Mouse (Mus musculus) lung, embryonic 15.5 days (tissue): ENCODE measurements around the gene Mapre3. TPM values are rescaled to one million over a fixed set of nuclear protein-coding genes. Genes with fewer than 3 reads are reported as not detected.

Experiments used
- ATAC-seq: fragments of 200-750 bp; cut with Nextera tagmentation; 2 replicates; pipeline ENCODE4 v1.8.0; 2017; ENCODE audit warnings: moderate number of reproducible peaks, borderline replicate concordance; ENCODE audit not compliant: low FRiP score, low TSS enrichment; ENCODE audit errors: extremely low read depth
- H3K27ac ChIP-seq: fragments of 300-500 bp; sonication (generic); 2 replicates; pipeline ENCODE4 v1.5.1; 2015; ENCODE audit warnings: moderate library complexity, mild to moderate bottlenecking, inconsistent platforms
- H3K27me3 ChIP-seq: fragments of 300-500 bp; sonication (generic); 2 replicates; pipeline ENCODE4 v1.6.1; 2015; ENCODE audit warnings: inconsistent platforms
- H3K36me3 ChIP-seq: fragments of 300-500 bp; sonication (generic); 2 replicates; pipeline ENCODE4 v1.6.1; 2015; ENCODE audit warnings: inconsistent platforms
- H3K4me1 ChIP-seq: fragments of 300-500 bp; sonication (generic); 2 replicates; pipeline ENCODE4 v1.6.1; 2015; ENCODE audit warnings: inconsistent platforms
- H3K4me2 ChIP-seq: fragments of 300-500 bp; sonication (generic); 2 replicates; pipeline ENCODE4 v1.6.1; 2015; ENCODE audit warnings: inconsistent platforms, mild to moderate bottlenecking, moderate library complexity
- H3K4me3 ChIP-seq: fragments of 300-500 bp; sonication (generic); 2 replicates; pipeline ENCODE4 v1.5.1; 2015; ENCODE audit warnings: mild to moderate bottlenecking, inconsistent platforms
- H3K9ac ChIP-seq: fragments of 300-500 bp; sonication (generic); 2 replicates; pipeline ENCODE4 v1.6.1; 2015; ENCODE audit warnings: inconsistent platforms
- H3K9me3 ChIP-seq: fragments of 300-500 bp; sonication (generic); 2 replicates; pipeline ENCODE4 v1.6.1; 2016; ENCODE audit warnings: inconsistent platforms
- WGBS: fragments of 180-500 bp; shearing (Covaris S2); methylation state at CpG from one replicate; pipeline ENCODE4 v1.1.7; 2015; 5-methylcytosine and 5-hydroxymethylcytosine counted together
- polyA plus RNA-seq: library from polyadenylated mRNA; unstranded; fragments of >200 nt; fragmentation: Nextera tagmentation; extraction: Ambion mirVana; gene quantifications from 2 replicates; pipeline ENCODE4 v1.2.1, GENCODE M21; 2015

The Mapre3 gene
- polyA plus RNA-seq, 1 experiment from 2014 or later = 21.7 TPM

- H3K27me3 ChIP-seq = no peaks in the 10 kb centered on the region
- WGBS = 47% methylated on average over 7 of the region's 7 CpGs
- ATAC-seq = peak; percentile 71
- no peaks in the 10 kb centered on the region for H3K36me3 ChIP-seq
- H3K9ac ChIP-seq = no peak overlapping the region
- H3K4me3 ChIP-seq = no peak overlapping the region
- H3K27ac ChIP-seq = peak overlapping the region; percentile 32; the same call in 1 of the 2 replicates
- no peaks in the 10 kb centered on the region for H3K9me3 ChIP-seq
- H3K4me1 ChIP-seq = peaks cover 22% of the 10 kb centered on the region
- H3K4me2 ChIP-seq = no peak overlapping the region
These were observed 17.0 kb upstream of the Mapre3 start for GRCm38 (mm10) chr5:30797482-30797881.

- whole genome bisulfite sequencing = 56% methylated on average over 8 of the region's 8 CpGs
- Histone ChIP-seq H3K27ac (peak overlapping the region; percentile 32; the same call in 1 of the 2 replicates), H3K27me3 (no peaks in the 10 kb centered on the region), H3K4me2 (no peak overlapping the region), H3K4me1 (peaks cover 25% of the 10 kb centered on the region), H3K36me3 (no peaks in the 10 kb centered on the region), H3K4me3 (no peak overlapping the region), H3K9ac (no peak overlapping the region), H3K9me3 (no peaks in the 10 kb centered on the region)
- ATAC-seq = no peak
These were observed 16.5 kb upstream of the Mapre3 start for GRCm38 (mm10) chr5:30797982-30798381.

- WGBS = 51% methylated on average over 6 of the region's 6 CpGs
- Histone ChIP-seq H3K4me2 (no peak overlapping the region), H3K4me3 (no peak overlapping the region)
These were observed 15.5 kb upstream of the Mapre3 start for GRCm38 (mm10) chr5:30798965-30799364.

GRCm38 (mm10) chr5:30802724-30803467 is 11.5 kb upstream of the Mapre3 start:
- Histone ChIP-seq H3K27me3 (no peaks in the 10 kb centered on the region; the same call in 1 of the 2 replicates), H3K4me2 (no peak overlapping the region), H3K4me1 (peaks cover 17% of the 10 kb centered on the region), H3K36me3 (no peaks in the 10 kb centered on the region), H3K9ac (no peak overlapping the region), H3K9me3 (no peaks in the 10 kb centered on the region), H3K4me3 (no peak overlapping the region), H3K27ac (peak overlapping the region; percentile 62)
- 51% methylated on average over 12 of the region's 12 CpGs for WGBS
- ATAC-seq = peak; percentile 52; the same call in 1 of the 2 replicates

More at GRCm38 (mm10) chr5:30798965-30799364, 15.5 kb upstream of the Mapre3 start:
- Histone ChIP-seq H3K27ac (no peak overlapping the region; the same call in 1 of the 2 replicates), H3K9me3 (no peaks in the 10 kb centered on the region), H3K4me1 (peaks cover 25% of the 10 kb centered on the region), H3K9ac (no peak overlapping the region), H3K36me3 (no peaks in the 10 kb centered on the region), H3K27me3 (no peaks in the 10 kb centered on the region)
- no peak for ATAC-seq

GRCm38 (mm10) chr5:30806106-30806505 is 8.3 kb upstream of the Mapre3 start:
- Histone ChIP-seq H3K27me3 (no peaks in the 10 kb centered on the region; the same call in 1 of the 2 replicates), H3K27ac (no peak overlapping the region), H3K9ac (no peak overlapping the region), H3K9me3 (no peaks in the 10 kb centered on the region), H3K4me2 (no peak overlapping the region), H3K4me1 (0 out of 2 replicates have a peak, but pooled peaks cover 7% of the 10 kb centered on the region), H3K36me3 (no peaks in the 10 kb centered on the region), H3K4me3 (no peak overlapping the region)
- WGBS = 6% methylated on average over 3 of the region's 3 CpGs
- ATAC-seq = no peak

GRCm38 (mm10) chr5:30815120-30815465 is 652 bp downstream of the Mapre3 start:
- peak overlapping the region; percentile 70 for H3K4me3 ChIP-seq
- H3K4me2 ChIP-seq = peak overlapping the region; percentile 81
- no peaks in the 10 kb centered on the region for H3K9me3 ChIP-seq
- no peak for ATAC-seq
- peak overlapping the region; percentile 73 for H3K9ac ChIP-seq
- H3K27ac ChIP-seq = no peak overlapping the region; the same call in 1 of the 2 replicates
- WGBS = 4% methylated on average over 7 of the region's 7 CpGs
- no peaks in the 10 kb centered on the region for H3K36me3 ChIP-seq
- H3K4me1 ChIP-seq = peaks cover 22% of the 10 kb centered on the region
- no peaks in the 10 kb centered on the region; the same call in 1 of the 2 replicates for H3K27me3 ChIP-seq

GRCm38 (mm10) chr5:30816261-30816791 is 1.9 kb downstream of the Mapre3 start:
- 50% methylated on average over 8 of the region's 8 CpGs for WGBS
- no peak for ATAC-seq

GRCm38 (mm10) chr5:30818758-30819309 is 4.4 kb downstream of the Mapre3 start:
- Histone ChIP-seq H3K27me3 (no peaks in the 10 kb centered on the region), H3K4me2 (no peak overlapping the region), H3K4me3 (no peak overlapping the region), H3K9me3 (no peaks in the 10 kb centered on the region), H3K4me1 (peaks cover 19% of the 10 kb centered on the region), H3K9ac (no peak overlapping the region), H3K36me3 (no peaks in the 10 kb centered on the region), H3K27ac (no peak overlapping the region)
- no peak for ATAC-seq
- WGBS = 88% methylated on average over 8 of the region's 8 CpGs

More at GRCm38 (mm10) chr5:30816261-30816791, 1.9 kb downstream of the Mapre3 start:
- Histone ChIP-seq H3K4me3 (no peak overlapping the region), H3K4me1 (peaks cover 22% of the 10 kb centered on the region), H3K27me3 (no peaks in the 10 kb centered on the region), H3K36me3 (no peaks in the 10 kb centered on the region), H3K4me2 (no peak overlapping the region), H3K27ac (no peak overlapping the region), H3K9ac (no peak overlapping the region), H3K9me3 (no peaks in the 10 kb centered on the region)

- Histone ChIP-seq H3K4me3 (no peak overlapping the region), H3K9me3 (no peaks in the 10 kb centered on the region), H3K27me3 (no peaks in the 10 kb centered on the region), H3K4me2 (no peak overlapping the region), H3K4me1 (no peaks in the 10 kb centered on the region), H3K9ac (no peak overlapping the region), H3K27ac (no peak overlapping the region), H3K36me3 (no peaks in the 10 kb centered on the region)
- no peak for ATAC-seq
- 66% methylated on average over 5 of the region's 5 CpGs for WGBS
These were observed 8.2 kb downstream of the Mapre3 start for GRCm38 (mm10) chr5:30822689-30823088.

GRCm38 (mm10) chr5:30823091-30823490 is 8.7 kb downstream of the Mapre3 start:
- H3K4me2 ChIP-seq = no peak overlapping the region
- ATAC-seq = no peak
- no peaks in the 10 kb centered on the region for H3K27me3 ChIP-seq
- H3K27ac ChIP-seq = no peak overlapping the region
- no peaks in the 10 kb centered on the region for H3K36me3 ChIP-seq
- H3K9ac ChIP-seq = no peak overlapping the region
- H3K4me1 ChIP-seq = no peaks in the 10 kb centered on the region
- 91% methylated on average over 3 of the region's 3 CpGs for WGBS
- no peak overlapping the region for H3K4me3 ChIP-seq
- H3K9me3 ChIP-seq = no peaks in the 10 kb centered on the region

GRCm38 (mm10) chr5:30824124-30824988 is 9.9 kb downstream of the Mapre3 start:
- H3K27ac ChIP-seq = no peak overlapping the region
- H3K4me1 ChIP-seq = no peaks in the 10 kb centered on the region
- ATAC-seq = no peak
- H3K4me2 ChIP-seq = no peak overlapping the region
- no peaks in the 10 kb centered on the region for H3K27me3 ChIP-seq
- 87% methylated on average over 11 of the region's 11 CpGs for WGBS
- H3K4me3 ChIP-seq = no peak overlapping the region
- H3K36me3 ChIP-seq = no peaks in the 10 kb centered on the region
- no peak overlapping the region for H3K9ac ChIP-seq
- no peaks in the 10 kb centered on the region for H3K9me3 ChIP-seq
